Comparison of ENCODE assay signal across 8 mouse cellular contexts in the genomic region with DNA sequence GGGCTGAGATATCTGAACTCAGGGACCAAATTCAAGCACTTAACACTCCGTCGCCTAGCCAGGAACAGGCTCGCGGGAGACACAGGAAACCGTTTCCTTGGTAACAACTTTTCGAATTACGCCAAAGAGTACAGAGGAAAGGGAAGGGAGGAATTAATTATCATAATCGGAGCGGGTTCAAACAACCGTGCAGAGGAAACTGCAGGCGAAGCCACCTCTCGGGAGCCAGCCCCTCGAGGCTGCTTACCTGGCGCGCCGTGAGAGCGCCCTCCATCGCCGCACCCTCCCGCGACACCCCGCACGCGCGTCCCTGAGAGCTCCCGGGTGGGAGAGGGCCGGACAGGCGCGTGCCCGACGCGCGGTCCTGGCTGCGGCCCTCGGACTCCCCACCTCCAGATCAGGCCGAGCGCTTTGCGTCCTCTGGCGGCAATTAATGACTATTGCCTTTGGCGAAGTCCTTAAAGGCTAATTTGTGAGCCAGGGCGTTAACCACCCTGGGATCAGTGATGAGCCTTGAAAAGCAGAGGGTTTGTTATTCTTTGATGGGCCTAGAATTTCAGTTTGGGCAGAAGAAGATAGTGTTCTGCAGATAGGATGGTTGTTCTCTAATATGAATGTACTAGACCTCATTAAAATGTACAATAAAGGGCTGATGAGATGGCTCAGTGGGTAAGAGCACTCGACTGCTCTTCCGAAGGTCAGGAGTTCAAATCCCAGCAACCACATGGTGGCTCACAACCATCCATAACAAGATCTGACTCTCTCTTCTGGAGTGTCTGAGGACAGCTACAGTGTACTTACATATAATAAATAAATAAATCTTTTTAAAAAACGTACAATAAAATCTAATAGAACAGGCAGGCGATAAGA. TPM values are rescaled to one million over a fixed set of nuclear protein-coding genes. Genes with fewer than 3 reads are reported as not detected.
DNase-seq lines count a peak whose midpoint lies in the region; ATAC-seq and TF ChIP-seq lines count a peak whose summit lies in the region.

A gene (minus strand): TSS at position 321 of the 870 bp plus-strand sequence.

- no peaks in the 10 kb centered on the region for H3K9me3 ChIP-seq in hindbrain, postnatal 0 days (ENCODE audit: low read length)

- peak within 1 kb of the TSS; percentile 62 for H3K4me2 ChIP-seq in hindbrain, postnatal 0 days (ENCODE audit: low read depth, low read length)

- H3K27ac ChIP-seq in cortical plate, adult 2 months (ENCODE audit: insufficient read depth, low read length): no peak within 1 kb of the TSS
- H3K27ac ChIP-seq in hindbrain, postnatal 0 days: peak within 1 kb of the TSS; percentile 68
- H3K27ac ChIP-seq in macrophage: no peak within 1 kb of the TSS

- ATAC-seq in hindbrain, postnatal 0 days: peak; percentile 94

- H3K27me3 ChIP-seq in hindbrain, postnatal 0 days (ENCODE audit: insufficient read depth, low read length): no peaks in the 10 kb centered on the region

- H3K4me1 ChIP-seq in cortical plate, adult 2 months (ENCODE audit: control insufficient read depth, insufficient read depth, low read length): no peaks in the 10 kb centered on the region
- no peaks in the 10 kb centered on the region for H3K4me1 ChIP-seq in hindbrain, postnatal 0 days (ENCODE audit: insufficient read depth, low read length)

- peak within 1 kb of the TSS; percentile 53 for H3K9ac ChIP-seq in hindbrain, postnatal 0 days (replicated peaks; ENCODE audit: low read length)

- H3K79me2 ChIP-seq in macrophage (ENCODE audit: inconsistent target): no peaks in the 10 kb centered on the region

- 6% methylated on average over 45 of the region's 45 CpGs for WGBS in hindbrain, postnatal 0 days
- 13% methylated on average over 32 of the region's 45 CpGs for WGBS in macrophage (ENCODE audit: missing documents)

- TF ChIP-seq CTCF in cortical plate, adult 2 months (IDR thresholded peaks at IDR 0.05; ENCODE audit: extremely low read depth, insufficient read depth, low read length): peak; percentile 39
- peak; percentile 81 for TF ChIP-seq CTCF in hindbrain, postnatal 0 days (IDR thresholded peaks at IDR 0.05; ENCODE audit: low read depth)

- H3K4me3 ChIP-seq in cortical plate, adult 2 months (ENCODE audit: insufficient read depth, low read length): peak within 1 kb of the TSS; percentile 36
- H3K4me3 ChIP-seq in hindbrain, postnatal 0 days (ENCODE audit: low read length): peak within 1 kb of the TSS; percentile 69
- H3K4me3 ChIP-seq in macrophage (ENCODE audit: inconsistent target): peak within 1 kb of the TSS; percentile 14; the same call in 1 of the 2 replicates

- TF ChIP-seq POLR2A in cortical plate, adult 2 months (IDR thresholded peaks at IDR 0.05; ENCODE audit: extremely low read depth, insufficient read depth, low read length): no peak

- peak; percentile 76 for DNase-seq in adrenal gland, adult 2 months
- peak; percentile 25 to 32 for DNase-seq in gastrocnemius, adult 8-10 months (ENCODE audit: low spot score in 2 of 2)
- peak; percentile 91 for DNase-seq in hindbrain, postnatal 0 days (ENCODE audit: low spot score)
- peak; percentile 27 to 42 for DNase-seq in left cerebral cortex, adult 8-10 months (ENCODE audit: low spot score in 2 of 2)
- DNase-seq in right cerebral cortex, adult 18-20 months: peak; percentile 65
- DNase-seq in urinary bladder, postnatal 36 days (ENCODE audit: low spot score in 2 of 2): peak; percentile 32 to 52

- no peaks in the 10 kb centered on the region for H3K36me3 ChIP-seq in hindbrain, postnatal 0 days (ENCODE audit: insufficient read depth, low read length)
- no peaks in the 10 kb centered on the region for H3K36me3 ChIP-seq in macrophage (ENCODE audit: inconsistent target)

RNA-seq across cellular contexts. Expression of the gene that starts here (rescaled TPM):
- 1 to 10 TPM in 1 of 2 experiments, under 1 TPM in 1; 0.97 to 1.8 TPM for total RNA-seq in adrenal gland, adult 2 months (2021)
- 0.03 TPM in 2 replicates for polyA plus RNA-seq in adrenal gland, adult 2 months (2012; rRNA removed)
- polyA plus RNA-seq in cortical plate, adult 2 months (2012; rRNA removed): 1.9 and 2.0 TPM in 2 replicates
- total RNA-seq in gastrocnemius, adult 8-10 months (2022): under 1 TPM; 0.19 to 0.51 (median 0.26) TPM
- 0.63 and 1.0 TPM in 2 replicates for total RNA-seq in hindbrain, postnatal 0 days (2014; rRNA removed)
- polyA plus RNA-seq in hindbrain, postnatal 0 days (2015; fragmentation: Nextera tagmentation; extraction: Ambion mirVana): 2.3 and 2.6 TPM in 2 replicates
- 1 to 10 TPM; 1.3 to 2.2 (median 1.6) TPM for total RNA-seq in left cerebral cortex, adult 8-10 months (2022)
- 1 to 10 TPM in 13 of 26 experiments, under 1 TPM in 13; 0.29 to 3.8 (median 1.1) TPM for total RNA-seq in macrophage (2018; cell fraction: chromatin; rRNA removed)
- under 1 TPM; 0.08 to 0.86 (median 0.35) TPM for total RNA-seq in macrophage (2018; cell fraction: cytosol; rRNA removed)
- 1 to 10 TPM in 9 of 26 experiments, under 1 TPM in 17; 0.28 to 3.1 (median 0.76) TPM for total RNA-seq in macrophage (2018; cell fraction: nucleus; rRNA removed)
- 0.23 to 0.32 TPM (median 0.32 TPM) in 3 replicates for polyA plus RNA-seq in macrophage (2018)

Comparison
In these comparisons a context has a peak if more than half of its experiments do, and no peak if none do; other contexts are left out.
1. Peak in DNase-seq in gastrocnemius, adult 8-10 months; RNA of the gene not detected or under 1 TPM.
2. DNase-seq: peak in every context shown above with its lines; median percentile 91 in hindbrain, postnatal 0 days; 76 in adrenal gland, adult 2 months; 65 in right cerebral cortex, adult 18-20 months; 42 in urinary bladder, postnatal 36 days; 34 in left cerebral cortex, adult 8-10 months; 28 in gastrocnemius, adult 8-10 months.
3. H3K4me3 ChIP-seq: peak in every context shown above with its lines; median percentile 69 in hindbrain, postnatal 0 days; 36 in cortical plate, adult 2 months; 14 in macrophage.